Mouse (Mus musculus) heart, adult 2 months (tissue): ENCODE data around the gene Dab1. TPM values are rescaled to one million over a fixed set of nuclear protein-coding genes. Genes with fewer than 3 reads are reported as not detected.

Experiments
- DNase-seq, 2 experiments: peaks; one replicate each; pipeline ENCODE4 v3.0.0; 2021
- H3K27ac ChIP-seq: fragments of 200-600 bp; 2 replicates; pipeline ENCODE4 v1.8.1; 2022
- H3K27me3 ChIP-seq: fragments of 200-500 bp; 2 replicates; pipeline ENCODE4 v1.6.1; 2012; ENCODE audit warnings: mild to moderate bottlenecking, low read length, inconsistent platforms, mixed read lengths; ENCODE audit not compliant: control insufficient read depth, insufficient read depth
- H3K36me3 ChIP-seq: fragments of 200-500 bp; 2 replicates; pipeline ENCODE4 v1.6.1; 2012; ENCODE audit warnings: low read length, inconsistent platforms; ENCODE audit not compliant: control insufficient read depth, insufficient read depth
- H3K4me1 ChIP-seq: fragments of 200-500 bp; 2 replicates; pipeline ENCODE4 v1.6.1; 2011; ENCODE audit warnings: low read length; ENCODE audit not compliant: control insufficient read depth, insufficient read depth
- H3K4me3 ChIP-seq: fragments of 200-600 bp; 2 replicates; pipeline ENCODE4 v1.8.1; 2022
- H3K79me2 ChIP-seq: fragments of 200-500 bp; replicated peaks from 2 replicates; pipeline ENCODE4 v1.6.1; 2012; ENCODE audit warnings: mild to moderate bottlenecking, inconsistent platforms, low read length, moderate library complexity, mixed read lengths; ENCODE audit not compliant: control insufficient read depth, insufficient read depth
- H3K9ac ChIP-seq: fragments of 200-500 bp; 2 replicates; pipeline ENCODE4 v1.6.1; 2012; ENCODE audit warnings: low read depth, mild to moderate bottlenecking, control low read depth, inconsistent platforms, low read length, mixed read lengths
- CTCF ChIP-seq: fragments of 200-600 bp; IDR thresholded peaks from 2 replicates; pipeline ENCODE4 v1.8.1; 2022; ENCODE audit warnings: antibody characterized with exemption, mild to moderate bottlenecking, moderate library complexity
- EP300 ChIP-seq: fragments of 200-500 bp; IDR thresholded peaks from 2 replicates; pipeline ENCODE4 v1.6.1; 2011; ENCODE audit warnings: low read depth, low read length, control low read depth; ENCODE audit not compliant: insufficient read depth
- POLR2A ChIP-seq: fragments of 200-500 bp; IDR thresholded peaks from 2 replicates; pipeline ENCODE4 v1.6.1; 2011; ENCODE audit warnings: mild to moderate bottlenecking, low read depth, low read length, control low read depth; ENCODE audit not compliant: insufficient read depth
- WGBS: fragments of 180-500 bp; shearing (Covaris S2); methylation state at CpG from one replicate; pipeline ENCODE4 v1.1.7; 2018; 5-methylcytosine and 5-hydroxymethylcytosine counted together
- intact Hi-C: fragments of 180-260 bp; cut with DNase I; formaldehyde crosslinking; loops from one replicate; pipeline ENCODE4 v1.15.1; 2025
- polyA plus RNA-seq: library from polyadenylated mRNA; depleted of rRNA; stranded (reverse); fragments of >200 nt; gene quantifications from 2 replicates; pipeline ENCODE4 v1.2.3, GENCODE M21; 2012
- total RNA-seq, 2 experiments: library from RNA; stranded (reverse); gene quantifications; 2 replicates each; pipeline ENCODE4 v1.2.3; 2021

Gene Dab1
- total and polyA plus RNA-seq, 3 experiments = 0.21 TPM; not detected in 2

GRCm38 (mm10) chr4:103844635-103845034, 225.5 kb downstream of the Dab1 start:
- no peak overlapping the region for H3K9ac ChIP-seq
- intact Hi-C loops = no loop called here
- H3K27me3 ChIP-seq = no peaks in the 10 kb centered on the region
- TF ChIP-seq EP300 = no peak
- TF ChIP-seq POLR2A = no peak
- no peak for TF ChIP-seq CTCF
- H3K4me3 ChIP-seq = no peak overlapping the region
- no peaks in the 10 kb centered on the region for H3K4me1 ChIP-seq
- no peak overlapping the region for H3K27ac ChIP-seq
- DNase-seq = no peak
- no peaks in the 10 kb centered on the region for H3K79me2 ChIP-seq
- 45% methylated on average over 7 of the region's 7 CpGs for WGBS
- no peaks in the 10 kb centered on the region for H3K36me3 ChIP-seq

- H3K79me2 ChIP-seq = no peaks in the 10 kb centered on the region
- WGBS = 7% methylated on average over 1 of the region's 1 CpGs
- intact Hi-C loops = no loop called here
- no peak overlapping the region for H3K27ac ChIP-seq
- TF ChIP-seq EP300 = no peak
- peak; percentile 31 for TF ChIP-seq CTCF
- no peaks in the 10 kb centered on the region for H3K36me3 ChIP-seq
- H3K4me3 ChIP-seq = no peak overlapping the region
- no peaks in the 10 kb centered on the region for H3K27me3 ChIP-seq
- H3K9ac ChIP-seq = no peak overlapping the region
- no peaks in the 10 kb centered on the region for H3K4me1 ChIP-seq
- DNase-seq = no peak
These were observed 238.0 kb downstream of the Dab1 start for GRCm38 (mm10) chr4:103857173-103857572.

- no peak overlapping the region for H3K27ac ChIP-seq
- H3K36me3 ChIP-seq = no peaks in the 10 kb centered on the region
- H3K79me2 ChIP-seq = no peaks in the 10 kb centered on the region
- 17% methylated on average over 3 of the region's 3 CpGs for WGBS
- no peaks in the 10 kb centered on the region for H3K27me3 ChIP-seq
- H3K4me3 ChIP-seq = no peak overlapping the region
- H3K9ac ChIP-seq = no peak overlapping the region
- intact Hi-C loops = no loop called here
- H3K4me1 ChIP-seq = no peaks in the 10 kb centered on the region
- DNase-seq = no peak
- TF ChIP-seq EP300 = no peak
- TF ChIP-seq POLR2A = no peak
- TF ChIP-seq CTCF = no peak
These were observed 256.4 kb downstream of the Dab1 start for GRCm38 (mm10) chr4:103875564-103875963.

GRCm38 (mm10) chr4:103878841-103879240, 259.7 kb downstream of the Dab1 start:
- H3K9ac ChIP-seq = no peak overlapping the region
- no peak for DNase-seq
- H3K79me2 ChIP-seq = no peaks in the 10 kb centered on the region
- intact Hi-C loops = no loop called here
- no peak overlapping the region for H3K27ac ChIP-seq
- TF ChIP-seq POLR2A = no peak
- TF ChIP-seq EP300 = no peak
- no peak for TF ChIP-seq CTCF
- no peaks in the 10 kb centered on the region for H3K4me1 ChIP-seq
- H3K27me3 ChIP-seq = no peaks in the 10 kb centered on the region
- H3K4me3 ChIP-seq = no peak overlapping the region
- 82% methylated on average over 4 of the region's 4 CpGs for WGBS
- H3K36me3 ChIP-seq = no peaks in the 10 kb centered on the region

GRCm38 (mm10) chr4:103881641-103882040, 262.5 kb downstream of the Dab1 start:
- Histone ChIP-seq H3K4me3 (no peak overlapping the region), H3K36me3 (no peaks in the 10 kb centered on the region), H3K27me3 (no peaks in the 10 kb centered on the region), H3K79me2 (no peaks in the 10 kb centered on the region), H3K4me1 (no peaks in the 10 kb centered on the region), H3K9ac (no peak overlapping the region), H3K27ac (no peak overlapping the region)
- 64% methylated on average over 3 of the region's 3 CpGs for WGBS
- TF ChIP-seq EP300 = no peak
- TF ChIP-seq POLR2A = no peak
- TF ChIP-seq CTCF = no peak
- intact Hi-C loops = no loop called here
- no peak for DNase-seq

GRCm38 (mm10) chr4:103888086-103888485, 268.9 kb downstream of the Dab1 start:
- intact Hi-C loops = no loop called here
- Histone ChIP-seq H3K9ac (no peak overlapping the region), H3K4me3 (no peak overlapping the region), H3K36me3 (no peaks in the 10 kb centered on the region), H3K27ac (no peak overlapping the region), H3K4me1 (no peaks in the 10 kb centered on the region), H3K27me3 (no peaks in the 10 kb centered on the region), H3K79me2 (no peaks in the 10 kb centered on the region)
- no peak for TF ChIP-seq EP300
- TF ChIP-seq CTCF = no peak
- TF ChIP-seq POLR2A = no peak
- 53% methylated on average over 2 of the region's 2 CpGs for WGBS
- no peak for DNase-seq

- Histone ChIP-seq H3K4me1 (no peaks in the 10 kb centered on the region), H3K9ac (no peak overlapping the region), H3K27me3 (no peaks in the 10 kb centered on the region), H3K36me3 (no peaks in the 10 kb centered on the region), H3K27ac (no peak overlapping the region), H3K4me3 (no peak overlapping the region), H3K79me2 (no peaks in the 10 kb centered on the region)
- TF ChIP-seq EP300 (no peak), POLR2A (no peak), CTCF (no peak)
- no peak for DNase-seq
- WGBS = 90% methylated on average over 3 of the region's 3 CpGs
- intact Hi-C loops = no loop called here
These were observed 270.0 kb downstream of the Dab1 start for GRCm38 (mm10) chr4:103889110-103889509.
